Comparison of ENCODE assay signal across 9 mouse cellular contexts in the genomic region with DNA sequence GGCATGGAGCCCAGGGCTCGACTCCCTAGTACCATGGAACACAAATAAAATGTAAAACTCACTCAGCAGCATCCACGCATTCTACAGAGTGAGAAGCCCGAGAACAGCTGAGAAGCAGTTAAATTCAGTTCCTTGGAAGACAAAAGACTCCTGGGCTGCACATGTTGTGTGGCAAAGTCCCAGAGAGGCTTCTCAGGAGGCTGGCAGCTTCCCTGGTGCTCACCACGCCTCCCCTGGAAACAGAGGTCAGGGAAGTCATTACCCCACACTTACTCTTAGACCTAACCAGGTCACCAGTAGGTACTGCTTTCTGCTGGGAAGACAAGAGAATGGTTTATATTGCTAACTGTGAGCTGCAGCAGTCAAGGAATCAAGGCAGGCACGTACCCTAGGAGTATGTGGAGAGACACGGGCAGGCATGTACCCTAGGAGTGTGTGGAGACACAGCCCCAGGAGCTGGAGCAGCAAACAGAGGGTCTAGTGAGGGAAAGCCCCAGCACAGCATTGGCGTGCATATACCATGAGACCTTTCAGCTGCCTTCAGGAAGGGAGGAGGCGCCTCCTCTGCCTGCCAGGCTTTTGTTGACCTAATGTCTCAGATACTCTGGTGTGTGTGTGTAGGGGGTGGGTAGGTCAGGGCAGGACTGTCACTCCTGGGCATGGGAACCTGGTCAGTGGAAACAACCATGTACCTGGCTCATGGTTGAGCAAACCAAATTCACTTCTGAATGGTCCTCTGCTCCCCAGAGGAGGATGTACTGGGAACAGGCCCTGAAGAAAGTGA. TPM values are rescaled to one million over a fixed set of nuclear protein-coding genes. Genes with fewer than 3 reads are reported as not detected.
DNase-seq lines count a peak whose midpoint lies in the region; ATAC-seq and TF ChIP-seq lines count a peak whose summit lies in the region.
"Had no signal": no experiment of that assay in that cellular context is flagged by ENCODE, and none has a peak within 500 bp of the region (broad histone marks: within the 10 kb centered on the region; RNA-seq: fewer than 3 reads in every experiment).

No protein-coding gene starts in this region.

- H3K9me3 ChIP-seq in embryonic facial prominence, embryonic 15.5 days (replicated peaks) = no peaks in the 10 kb centered on the region
- H3K9me3 ChIP-seq in limb, embryonic 15.5 days = no peaks in the 10 kb centered on the region

- no peak overlapping the region for H3K4me3 ChIP-seq in layer of hippocampus, adult 2 months
- H3K4me3 ChIP-seq in embryonic facial prominence, embryonic 15.5 days (replicated peaks) = no peak overlapping the region
- no peak overlapping the region for H3K4me3 ChIP-seq in limb, embryonic 15.5 days
- no peak overlapping the region for H3K4me3 ChIP-seq in olfactory bulb, adult 2 months (ENCODE audit: insufficient read depth, low read depth, low read length)

- WGBS in embryonic facial prominence, embryonic 15.5 days = 45% methylated on average over 8 of the region's 8 CpGs
- WGBS in limb, embryonic 15.5 days = 65% methylated on average over 8 of the region's 8 CpGs
- WGBS in olfactory bulb, adult 2 months = 42% methylated on average over 8 of the region's 8 CpGs

- no peak for DNase-seq in layer of hippocampus, adult 2 months (ENCODE audit: low spot score in 2 of 2)
- no peak for DNase-seq in layer of hippocampus, postnatal 10 days (ENCODE audit: low spot score in 2 of 2)
- DNase-seq in cerebellum, adult 9-11 months = no peak
- no peak for DNase-seq in layer of hippocampus, adult 11-12 months (ENCODE audit: low spot score)
- DNase-seq: gastrocnemius, postnatal 25 days had no signal

- ATAC-seq in embryonic facial prominence, embryonic 15.5 days (ENCODE audit: insufficient number of reproducible peaks, low FRiP score, low TSS enrichment, low read depth) = no peak
- no peak for ATAC-seq in limb, embryonic 15.5 days (ENCODE audit: insufficient number of reproducible peaks, low FRiP score, low TSS enrichment, low read depth)
- ATAC-seq in activated CD4-positive, CD25-positive, alpha-beta regulatory T cell, adult 4 months = no peak

- no peak overlapping the region for H3K9ac ChIP-seq in embryonic facial prominence, embryonic 15.5 days
- H3K9ac ChIP-seq in limb, embryonic 15.5 days = no peak overlapping the region

- no peak overlapping the region for H3K4me2 ChIP-seq in embryonic facial prominence, embryonic 15.5 days (replicated peaks)
- no peak overlapping the region for H3K4me2 ChIP-seq in limb, embryonic 15.5 days

- H3K27ac ChIP-seq in layer of hippocampus, adult 2 months = peak overlapping the region; percentile 87
- peak overlapping the region; percentile 86 for H3K27ac ChIP-seq in embryonic facial prominence, embryonic 15.5 days (replicated peaks)
- 0 out of 2 replicates have a peak overlapping the region, but pooled peaks have one; percentile 5 for H3K27ac ChIP-seq in limb, embryonic 15.5 days
- peak overlapping the region; percentile 53; the same call in 1 of the 2 replicates for H3K27ac ChIP-seq in olfactory bulb, adult 2 months (ENCODE audit: insufficient read depth, low read depth, low read length)

- no peaks in the 10 kb centered on the region for H3K27me3 ChIP-seq in embryonic facial prominence, embryonic 15.5 days
- no peaks in the 10 kb centered on the region for H3K27me3 ChIP-seq in limb, embryonic 15.5 days

- TF ChIP-seq CTCF in layer of hippocampus, adult 2 months (conservative IDR thresholded peaks at IDR 0.05) = no peak
- TF ChIP-seq CTCF in olfactory bulb, adult 2 months (IDR thresholded peaks at IDR 0.05; ENCODE audit: insufficient read depth, low read depth, low read length) = no peak

- H3K4me1 ChIP-seq in embryonic facial prominence, embryonic 15.5 days = peaks cover 62% of the 10 kb centered on the region
- peaks cover 55% of the 10 kb centered on the region for H3K4me1 ChIP-seq in limb, embryonic 15.5 days
- H3K4me1 ChIP-seq in olfactory bulb, adult 2 months (ENCODE audit: control insufficient read depth, insufficient read depth, low read length) = peaks cover 51% of the 10 kb centered on the region

- H3K36me3 ChIP-seq in embryonic facial prominence, embryonic 15.5 days = no peaks in the 10 kb centered on the region
- H3K36me3 ChIP-seq in limb, embryonic 15.5 days = peaks cover 23% of the 10 kb centered on the region

- TF ChIP-seq POLR2A in olfactory bulb, adult 2 months (IDR thresholded peaks at IDR 0.05; ENCODE audit: insufficient read depth, low read depth, low read length) = no peak

RNA-seq across cellular contexts. Expression of a gene that starts 19.6 kb away (rescaled TPM):
- total RNA-seq in layer of hippocampus, adult 2 months (2021) = 100 to 1,000 TPM; 242 to 256 TPM
- total RNA-seq in layer of hippocampus, postnatal 10 days (2021) = 100 to 1,000 TPM; 171 to 181 TPM
- 9.8 and 10.7 TPM in 2 replicates for polyA plus RNA-seq in embryonic facial prominence, embryonic 15.5 days (2015; fragmentation: Nextera tagmentation; extraction: Ambion mirVana)
- 7.3 and 9.9 TPM in 2 replicates for polyA plus RNA-seq in limb, embryonic 15.5 days (2015; fragmentation: Nextera tagmentation; extraction: Ambion mirVana)
- not detected in 2 replicates for polyA plus RNA-seq in olfactory bulb, adult 2 months (2012; ENCODE audit: insufficient read depth, insufficient read length, low replicate concordance, missing spikeins)
- polyA plus RNA-seq in activated CD4-positive, CD25-positive, alpha-beta regulatory T cell, adult 4 months (2017; shearing (Covaris generic)) = 1 to 10 TPM in 1 of 2 experiments, under 1 TPM in 1; 0.54 to 1.6 TPM

RNA-seq across cellular contexts. Expression of a gene that starts 45.9 kb away (rescaled TPM):
- 10 to 100 TPM; 49.0 to 50.2 TPM for total RNA-seq in layer of hippocampus, adult 2 months (2021)
- 10 to 100 TPM; 31.0 to 34.9 TPM for total RNA-seq in layer of hippocampus, postnatal 10 days (2021)
- 15.6 and 18.0 TPM in 2 replicates for polyA plus RNA-seq in embryonic facial prominence, embryonic 15.5 days (2015; fragmentation: Nextera tagmentation; extraction: Ambion mirVana)
- 13.7 and 16.5 TPM in 2 replicates for polyA plus RNA-seq in limb, embryonic 15.5 days (2015; fragmentation: Nextera tagmentation; extraction: Ambion mirVana)
- not detected in 2 replicates for polyA plus RNA-seq in olfactory bulb, adult 2 months (2012; ENCODE audit: insufficient read depth, insufficient read length, low replicate concordance, missing spikeins)
- 1 to 10 TPM; 4.0 to 4.3 TPM for polyA plus RNA-seq in activated CD4-positive, CD25-positive, alpha-beta regulatory T cell, adult 4 months (2017; shearing (Covaris generic))

RNA-seq across cellular contexts. Expression of a gene that starts 55.6 kb away (rescaled TPM):
- 1 to 10 TPM in 1 of 2 experiments, under 1 TPM in 1; 0.76 to 1.7 TPM for total RNA-seq in layer of hippocampus, adult 2 months (2021)
- 1 to 10 TPM; 3.1 TPM for total RNA-seq in layer of hippocampus, postnatal 10 days (2021)
- 8.5 and 9.1 TPM in 2 replicates for polyA plus RNA-seq in embryonic facial prominence, embryonic 15.5 days (2015; fragmentation: Nextera tagmentation; extraction: Ambion mirVana)
- 6.9 and 8.2 TPM in 2 replicates for polyA plus RNA-seq in limb, embryonic 15.5 days (2015; fragmentation: Nextera tagmentation; extraction: Ambion mirVana)
- not detected in 2 replicates for polyA plus RNA-seq in olfactory bulb, adult 2 months (2012; ENCODE audit: insufficient read depth, insufficient read length, low replicate concordance, missing spikeins)
- polyA plus RNA-seq in activated CD4-positive, CD25-positive, alpha-beta regulatory T cell, adult 4 months (2017; shearing (Covaris generic)) = 1 to 10 TPM; 2.0 TPM

Comparison
In these comparisons a context has a peak if more than half of its experiments do, and no peak if none do; other contexts are left out.
1. H3K27ac ChIP-seq: peak in every context shown above with its lines; median percentile 87 in layer of hippocampus, adult 2 months; 86 in embryonic facial prominence, embryonic 15.5 days; 53 in olfactory bulb, adult 2 months; 5 in limb, embryonic 15.5 days.